Mouse (Mus musculus) ES-E14 (cell line): ENCODE results near the gene Ncapg2. TPM values are rescaled to one million over a fixed set of nuclear protein-coding genes. Genes with fewer than 3 reads are reported as not detected.

Experiments used
- DNase-seq: peaks from one replicate; pipeline ENCODE4 v3.0.0-alpha.2; 2013; ENCODE audit warnings: low read depth, low spot score
- H3K27ac ChIP-seq: 2 replicates; pipeline ENCODE4 v1.5.1; 2012; ENCODE audit warnings: low read depth, mild to moderate bottlenecking, low read length, moderate library complexity, mixed read lengths; ENCODE audit not compliant: poor library complexity, insufficient read depth, severe bottlenecking
- H3K36me3 ChIP-seq: 2 replicates; pipeline ENCODE4 v1.6.1; 2012; ENCODE audit warnings: mild to moderate bottlenecking, low read length, moderate library complexity, mixed read lengths; ENCODE audit not compliant: control insufficient read depth, poor library complexity, insufficient read depth, severe bottlenecking
- H3K4me1 ChIP-seq, 2 experiments: fragments of 150-350 bp in 1 of 2; sonication (generic) in 1 of 2; 2 replicates each; pipeline ENCODE4 v1.6.1; 2012; ENCODE audit warnings: low read length in 2 of 2, mild to moderate bottlenecking in 1 of 2, mixed read lengths in 1 of 2; ENCODE audit not compliant: control insufficient read depth in 2 of 2, insufficient read depth in 2 of 2, poor library complexity in 1 of 2
- H3K4me3 ChIP-seq, 2 experiments: fragments of 150-350 bp in 1 of 2; sonication (generic) in 1 of 2; 2 replicates each; pipeline ENCODE4 v1.5.1; 2012; ENCODE audit warnings: low read length in 2 of 2, low read depth in 1 of 2, mild to moderate bottlenecking in 1 of 2, mixed read lengths in 1 of 2; ENCODE audit not compliant: insufficient read depth in 1 of 2, poor library complexity in 1 of 2, severe bottlenecking in 1 of 2
- H3K9ac ChIP-seq: 2 replicates; pipeline ENCODE4 v1.6.1; 2012; ENCODE audit warnings: low read depth, mild to moderate bottlenecking, low read length, mixed read lengths; ENCODE audit not compliant: poor library complexity, insufficient read depth, severe bottlenecking
- H3K9me3 ChIP-seq: fragments of 150-350 bp; sonication (generic); 2 replicates; pipeline ENCODE4 v1.6.1; 2012; ENCODE audit warnings: low read depth, mild to moderate bottlenecking, low read length; ENCODE audit not compliant: control insufficient read depth, insufficient read depth
- CHD2 ChIP-seq: IDR thresholded peaks from 2 replicates; pipeline ENCODE4 v1.6.1; 2014; ENCODE audit warnings: mild to moderate bottlenecking, low read depth, low read length, inconsistent platforms
- HCFC1 ChIP-seq: IDR thresholded peaks from 2 replicates; pipeline ENCODE4 v1.6.1; 2012; ENCODE audit warnings: low read length, inconsistent platforms, borderline replicate concordance; ENCODE audit not compliant: insufficient read depth
- MAFK ChIP-seq: IDR thresholded peaks from 2 replicates; pipeline ENCODE4 v1.6.1; 2014; ENCODE audit warnings: mild to moderate bottlenecking, low read depth, low read length, inconsistent platforms; ENCODE audit not compliant: insufficient read depth
- ZC3H11A ChIP-seq: IDR thresholded peaks from 2 replicates; pipeline ENCODE4 v1.6.1; 2012; ENCODE audit warnings: low read depth, mild to moderate bottlenecking, inconsistent platforms, low read length, borderline replicate concordance
- ZNF384 ChIP-seq: IDR thresholded peaks from 2 replicates; pipeline ENCODE4 v1.6.1; 2012; ENCODE audit warnings: low read depth, low read length, inconsistent platforms
- in situ Hi-C, 2 experiments: fragments of 600-800 bp; cut with MboI; formaldehyde crosslinking; loops; one replicate each; pipeline ENCODE4 v1.15.1; 2025; ENCODE audit warnings: low sequenced_read_pairs in 2 of 2, inconsistent platforms in 1 of 2; ENCODE audit not compliant: unreplicated experiment in 2 of 2
- total RNA-seq: library from RNA; depleted of rRNA; stranded (reverse); fragments of 300-350 nt; gene quantifications from 2 replicates; pipeline ENCODE4 v1.2.3, GENCODE M21; 2012; rRNA removed

Ncapg2 gene
- total RNA-seq, 1 experiment: 55.4 TPM

DNA sequence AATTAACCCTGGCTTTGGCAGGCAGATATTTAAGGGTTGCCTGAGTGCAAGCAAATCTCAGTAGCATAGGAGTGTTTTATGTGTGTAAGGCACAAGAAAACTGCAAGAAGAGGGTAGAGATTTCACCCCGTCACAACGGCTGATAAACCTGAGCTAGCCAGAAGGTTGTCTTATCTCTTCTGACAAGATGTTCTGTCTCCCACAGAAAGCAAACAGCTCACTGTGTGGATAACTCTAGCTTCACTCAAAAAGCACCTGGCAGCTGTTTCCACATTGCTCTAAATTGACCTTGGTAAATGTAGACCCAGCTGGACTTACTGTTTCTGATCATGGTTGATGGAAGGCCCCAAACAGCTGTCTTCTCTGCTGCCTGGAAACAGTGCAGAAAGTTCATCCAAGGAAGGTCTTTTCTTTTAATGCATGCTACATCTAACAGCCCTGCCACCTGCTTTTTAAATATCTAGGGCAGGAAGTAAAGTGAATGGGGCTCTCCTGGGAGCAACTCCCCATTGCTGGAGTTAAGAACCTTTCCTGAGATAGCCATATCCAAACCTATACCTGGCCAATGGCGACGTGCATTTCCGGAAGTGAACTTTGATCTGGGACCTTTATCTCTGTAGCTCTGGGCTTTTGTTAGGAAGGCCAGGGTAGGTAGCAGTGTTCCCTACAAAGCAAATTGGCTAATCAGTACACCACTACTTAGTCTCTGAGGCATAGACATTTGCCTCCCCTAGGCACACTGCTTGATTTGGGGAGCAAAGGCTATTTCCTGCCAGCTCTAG lies 85.6 kb downstream of the Ncapg2 start:
- Histone ChIP-seq H3K9ac (no peak overlapping the region), H3K4me1 (peaks cover 0 to 6% of the 10 kb centered on the region in 2 experiments; a peak in 1 of 4 replicates), H3K9me3 (no peaks in the 10 kb centered on the region), H3K27ac (no peak overlapping the region), H3K36me3 (no peaks in the 10 kb centered on the region), H3K4me3 (no peak overlapping the region)
- TF ChIP-seq ZC3H11A (no peak), HCFC1 (no peak), MAFK (no peak), CHD2 (no peak)
- in situ Hi-C loops: no loop called here
- DNase-seq: no peak

- TF ChIP-seq ZC3H11A (no peak), CHD2 (no peak), ZNF384 (no peak), MAFK (no peak), HCFC1 (no peak)
- no peak overlapping the region for H3K4me3 ChIP-seq
- H3K27ac ChIP-seq: no peak overlapping the region
- H3K4me1 ChIP-seq: no peaks in the 10 kb centered on the region
- H3K9me3 ChIP-seq: no peaks in the 10 kb centered on the region
- no peaks in the 10 kb centered on the region for H3K36me3 ChIP-seq
- no peak overlapping the region for H3K9ac ChIP-seq
- DNase-seq: no peak
- in situ Hi-C loops: no loop called here
These were observed 93.5 kb downstream of the Ncapg2 start for GRCm38 (mm10) chr12:116498666-116499065.

GRCm38 (mm10) chr12:116500652-116501051 lies 95.5 kb downstream of the Ncapg2 start:
- no peak overlapping the region for H3K9ac ChIP-seq
- no peak overlapping the region for H3K4me3 ChIP-seq
- H3K9me3 ChIP-seq: no peaks in the 10 kb centered on the region
- no peak for DNase-seq
- no peaks in the 10 kb centered on the region for H3K36me3 ChIP-seq
- H3K4me1 ChIP-seq: no peaks in the 10 kb centered on the region
- in situ Hi-C loops: no loop called here
- TF ChIP-seq HCFC1 (no peak), CHD2 (no peak), ZNF384 (no peak), ZC3H11A (no peak), MAFK (no peak)
- no peak overlapping the region for H3K27ac ChIP-seq

- in situ Hi-C loops: no loop called here
- no peak overlapping the region for H3K4me3 ChIP-seq
- no peak for TF ChIP-seq HCFC1
- no peak for TF ChIP-seq MAFK
- no peak for TF ChIP-seq CHD2
- TF ChIP-seq ZC3H11A: no peak
- no peak for TF ChIP-seq ZNF384
- no peaks in the 10 kb centered on the region for H3K4me1 ChIP-seq
- no peak for DNase-seq
- no peak overlapping the region for H3K9ac ChIP-seq
- H3K36me3 ChIP-seq: no peaks in the 10 kb centered on the region
- no peak overlapping the region for H3K27ac ChIP-seq
- no peaks in the 10 kb centered on the region for H3K9me3 ChIP-seq
These were observed 107.3 kb downstream of the Ncapg2 start for GRCm38 (mm10) chr12:116512482-116512881.

Other genes with a start within 250 kb of the Ncapg2 start
- 4.0 and 5.6 TPM in 2 replicates for gene Wdr60, start 142.4 kb upstream of the Ncapg2 start, total RNA-seq
- gene Gm11027, start 130.0 kb upstream of the Ncapg2 start, total RNA-seq: not detected in 2 replicates
- gene Esyt2, start 124.2 kb upstream of the Ncapg2 start, total RNA-seq: 44.2 and 50.4 TPM in 2 replicates
- 0.40 and 1.3 TPM in 2 replicates for gene Ptprn2, start 80.3 kb downstream of the Ncapg2 start, total RNA-seq